Mouse (Mus musculus) left cerebral cortex, adult 18-20 months (tissue): ENCODE data around the gene Itpkc. TPM values are rescaled to one million over a fixed set of nuclear protein-coding genes. Genes with fewer than 3 reads are reported as not detected.

Experiments
- DNase-seq, 2 experiments: peaks; one replicate each; pipeline ENCODE4 v3.0.0; 2021 to 2022; ENCODE audit warnings: low spot score in 2 of 2, mixed read lengths in 1 of 2
- total RNA-seq, 2 experiments: library from RNA; stranded (reverse); gene quantifications; 2 replicates each; pipeline ENCODE4 v1.2.3; 2021

Itpkc gene
- total RNA-seq, 2 experiments from 2014 or later: 11.3 to 11.7 TPM

DNA sequence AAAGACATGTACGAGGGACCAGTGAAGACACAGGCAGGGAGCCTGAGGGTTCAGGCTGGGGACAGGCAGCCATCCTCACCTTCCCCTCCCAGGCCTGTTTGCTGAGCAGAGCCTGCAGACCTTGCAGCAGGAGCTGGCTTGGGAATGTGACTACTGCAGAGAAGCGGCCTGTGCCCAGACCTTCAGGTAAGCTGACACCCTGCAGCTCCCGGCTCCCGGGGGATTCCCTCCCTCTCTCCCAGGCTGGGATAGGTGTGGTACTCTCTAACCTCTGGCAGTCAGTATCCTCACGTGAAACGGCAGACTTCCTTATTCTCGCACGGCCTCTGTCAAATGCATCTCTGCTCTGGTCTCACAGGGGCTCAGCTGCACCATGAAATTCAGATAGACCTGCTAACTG lies 14.8 kb upstream of the Itpkc start:
- DNase-seq: no peak

DNA sequence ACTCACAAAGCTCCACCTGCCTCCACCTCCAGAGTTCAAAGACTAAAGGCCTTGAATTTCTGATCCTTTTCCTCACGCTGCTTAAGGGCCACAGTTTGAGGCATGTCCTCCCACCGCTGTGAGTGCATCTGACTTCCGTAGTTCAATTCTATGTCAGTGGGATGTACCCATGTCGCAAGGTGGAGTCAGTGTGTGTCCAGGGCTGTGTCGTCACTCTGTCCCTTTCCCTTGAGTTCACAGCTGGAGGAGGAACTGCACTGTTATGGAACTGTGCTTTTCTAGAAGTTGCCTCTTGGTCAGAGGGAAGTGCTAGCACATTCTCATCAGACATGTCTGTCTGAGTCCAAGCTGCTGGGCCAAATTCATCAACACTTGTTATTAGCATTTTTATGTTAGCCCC lies 10.1 kb upstream of the Itpkc start:
- DNase-seq: no peak

DNA sequence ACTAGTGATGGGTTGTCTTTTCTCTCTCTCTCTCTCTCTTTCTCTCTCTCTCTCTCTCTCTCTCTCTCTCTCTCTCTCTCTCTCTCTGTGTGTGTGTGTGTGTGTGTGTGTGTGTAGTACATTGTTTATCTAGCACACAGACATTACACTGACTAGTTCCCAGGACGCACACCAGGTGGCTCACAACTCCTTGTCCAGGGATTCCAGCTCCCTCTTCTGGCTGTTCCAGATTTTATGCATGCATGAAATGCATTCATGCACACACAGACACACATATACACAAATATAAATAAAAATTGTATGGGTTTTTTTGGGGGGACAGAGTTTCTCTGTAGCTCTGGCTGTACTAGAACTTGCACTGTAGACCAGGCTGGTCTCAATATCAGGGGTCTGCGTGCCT lies 9.1 kb upstream of the Itpkc start:
- no peak for DNase-seq

- DNase-seq: no peak
Observed at GRCm38 (mm10) chr7:27235726-27236125, 7.3 kb upstream of the Itpkc start.

- DNase-seq: no peak
Observed at GRCm38 (mm10) chr7:27233300-27233699, 4.8 kb upstream of the Itpkc start.

DNA sequence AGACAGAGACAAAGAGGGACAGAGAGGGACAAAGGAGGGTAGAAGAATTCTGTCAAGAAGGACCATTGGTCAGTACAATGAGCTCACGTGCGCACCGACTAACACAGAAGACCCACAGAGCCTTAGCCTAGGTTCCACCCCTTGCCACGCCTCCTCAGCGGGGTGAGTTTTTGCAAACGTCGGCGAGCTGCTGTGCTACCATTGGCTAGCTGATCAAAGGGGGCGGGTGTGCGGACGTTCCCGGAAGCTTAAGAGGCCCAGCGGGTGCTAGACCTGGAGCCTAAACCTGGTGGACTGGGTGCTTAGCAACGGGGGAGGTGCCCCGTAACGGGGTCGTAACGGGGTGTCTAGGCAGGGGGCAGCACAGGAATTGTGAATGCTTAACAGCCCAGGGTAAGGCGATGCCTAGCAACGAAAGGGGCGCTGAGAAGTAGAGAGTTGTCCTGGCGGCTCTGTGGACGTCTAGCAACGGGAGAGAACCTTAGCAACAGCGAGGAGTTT lies 4.4 kb upstream of the Itpkc start, which contains the start of gene Coq8b:
Coq8b (plus strand) TSS at position 243 of the 501 bp plus-strand sequence.
- DNase-seq: peak; percentile 86 to 91

DNA sequence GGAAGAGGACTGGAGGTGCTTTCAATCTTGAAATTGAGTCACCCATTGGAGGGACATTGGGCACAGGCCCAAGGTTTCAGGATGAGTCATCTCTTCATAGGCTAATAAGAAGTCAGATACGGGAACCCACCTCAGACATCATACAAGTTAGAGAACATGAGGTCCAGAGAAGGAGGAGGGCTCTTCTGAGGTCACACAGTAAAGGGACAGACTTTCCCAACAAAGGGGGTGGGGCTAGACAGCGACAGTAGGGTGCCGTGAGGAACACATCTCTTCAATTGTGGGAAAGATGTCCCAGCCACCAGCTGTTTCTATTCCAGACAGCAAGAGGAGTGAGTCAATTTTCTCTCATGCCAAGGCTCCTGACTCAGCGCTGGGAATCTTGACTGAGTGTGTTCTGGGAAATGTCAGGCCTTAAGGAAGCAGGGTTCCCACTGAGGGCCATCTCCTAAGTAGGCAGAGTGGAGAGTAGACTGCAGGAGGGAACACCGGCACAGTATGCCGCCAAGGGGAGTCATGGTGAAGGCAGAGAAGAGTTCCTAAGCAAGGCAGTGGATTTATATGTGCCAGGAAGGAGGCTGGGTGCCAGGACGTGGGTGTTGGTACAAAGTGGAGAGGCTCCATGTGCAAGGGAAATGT lies 3.4 kb upstream of the Itpkc start:
- peak; percentile 84 to 87 for DNase-seq

GRCm38 (mm10) chr7:27230781-27231180 lies 2.3 kb upstream of the Itpkc start:
- no peak for DNase-seq

- no peak for DNase-seq
Observed at GRCm38 (mm10) chr7:27228865-27229264, 404 bp upstream of the Itpkc start.

DNA sequence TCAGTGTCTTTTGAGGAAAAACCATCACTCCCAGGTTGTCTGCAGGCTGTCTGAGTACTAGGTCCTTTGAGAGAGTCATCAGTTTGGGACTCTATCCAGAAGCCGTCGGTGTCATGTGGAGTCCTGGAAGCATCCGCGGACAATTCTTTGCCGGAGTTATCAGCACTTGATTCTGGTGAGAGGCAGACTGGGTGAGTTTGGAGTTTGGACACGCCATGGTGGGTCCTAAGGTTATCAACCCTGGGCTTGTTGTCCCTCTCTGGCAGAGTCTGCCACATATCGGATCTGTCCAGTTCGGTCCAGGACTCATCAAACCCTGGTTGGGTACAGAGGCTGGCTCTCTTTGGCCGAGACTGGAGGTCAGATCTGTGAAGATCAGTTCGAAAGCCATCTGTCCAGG lies 785 bp downstream of the Itpkc start:
- DNase-seq: no peak

DNA sequence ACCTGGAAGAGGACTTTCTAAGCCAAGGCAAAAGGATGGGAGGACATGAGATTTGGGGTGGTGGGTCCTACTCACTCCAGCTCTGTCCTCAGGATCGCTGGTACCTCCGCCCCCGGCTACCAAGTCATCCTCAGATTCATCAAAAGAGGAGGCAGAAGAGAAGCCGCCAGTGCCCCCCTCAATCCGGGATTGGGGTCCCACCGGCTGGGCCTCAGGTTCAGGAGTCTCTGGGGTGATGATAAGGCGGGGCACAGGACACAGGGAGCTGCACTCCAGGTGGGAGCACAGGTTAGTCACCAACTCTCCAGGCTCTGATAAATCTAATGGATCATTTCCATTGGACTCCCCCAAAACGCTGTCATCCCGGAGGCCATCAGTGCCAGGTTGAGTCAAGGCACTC lies 1.2 kb downstream of the Itpkc start:
- no peak for DNase-seq

DNA sequence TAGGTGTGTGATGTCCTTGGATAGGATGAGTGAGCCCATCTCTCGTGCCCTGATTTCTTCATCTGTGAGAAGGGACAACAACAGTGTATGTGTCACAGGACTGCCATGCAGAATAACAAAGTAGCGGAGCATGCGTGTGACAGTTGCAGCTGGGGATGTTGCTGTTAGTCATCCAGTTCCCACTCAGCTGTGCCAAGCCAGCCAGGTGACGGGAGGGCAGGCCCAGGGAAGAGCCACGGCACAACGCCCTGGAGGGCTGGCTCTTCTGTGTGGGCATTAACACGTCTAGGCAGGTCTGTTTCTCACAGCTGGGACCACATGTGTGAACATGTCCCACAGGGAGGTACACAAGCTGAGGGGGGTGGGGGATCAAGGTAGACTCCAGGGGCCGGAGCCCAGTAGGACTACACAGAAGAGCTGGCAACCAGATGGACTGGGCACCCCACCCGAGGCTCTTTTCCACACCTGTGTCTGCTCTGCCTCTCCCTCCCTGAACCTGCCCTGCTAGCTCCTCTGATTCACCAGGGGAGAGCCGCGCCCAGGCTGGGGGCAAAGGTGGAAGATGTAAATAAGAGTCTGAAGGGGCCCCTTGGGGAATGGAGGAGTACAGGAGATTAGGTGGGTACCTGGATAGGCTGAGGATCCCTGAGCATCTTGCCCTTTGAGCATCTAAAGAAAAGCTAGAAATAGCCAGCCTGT lies 3.4 kb downstream of the Itpkc start:
- DNase-seq: peak; percentile 54

GRCm38 (mm10) chr7:27222538-27222937 lies 5.9 kb downstream of the Itpkc start:
- DNase-seq: no peak

DNA sequence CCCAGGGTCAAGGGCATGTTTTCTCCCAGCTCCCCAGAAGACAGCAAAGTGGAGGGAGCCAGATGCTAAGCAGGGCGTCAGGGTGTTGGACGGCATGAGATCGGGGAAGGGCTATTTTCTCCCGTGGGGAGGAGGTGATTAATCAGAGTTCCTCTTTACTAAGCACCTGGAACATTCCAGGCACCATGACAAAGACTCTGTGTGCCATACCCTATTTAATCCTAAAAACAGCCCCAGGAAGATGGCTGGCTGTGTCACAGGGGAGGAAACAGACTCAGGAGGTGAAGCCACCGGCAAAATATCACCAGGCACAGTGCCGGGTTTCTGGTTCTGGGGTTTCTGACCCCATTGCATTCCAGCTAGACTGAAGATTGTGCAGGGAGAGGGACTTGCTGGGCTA lies 6.5 kb downstream of the Itpkc start:
- no peak for DNase-seq

DNA sequence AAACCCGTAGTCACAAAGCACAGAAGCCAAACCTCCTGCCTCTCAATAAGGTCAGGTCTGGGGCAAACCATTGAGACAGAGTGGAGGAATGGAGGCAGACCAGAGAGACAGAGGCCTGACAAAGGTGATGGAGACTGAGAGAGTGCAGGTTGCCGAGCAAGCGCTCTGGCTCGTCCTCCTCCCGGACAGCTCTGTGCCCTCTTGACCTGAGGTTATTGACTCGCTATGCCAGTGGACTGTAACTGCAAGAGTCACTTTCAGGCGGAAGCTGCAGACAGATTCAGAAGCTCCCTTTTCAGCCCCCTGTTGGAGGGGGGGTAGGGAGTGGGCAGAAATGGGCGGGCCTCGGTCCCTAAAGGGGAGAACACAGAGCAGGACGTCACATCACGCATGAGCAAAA lies 8.5 kb downstream of the Itpkc start:
- DNase-seq: no peak

GRCm38 (mm10) chr7:27218586-27218985 lies 9.9 kb downstream of the Itpkc start:
- DNase-seq: no peak

DNA sequence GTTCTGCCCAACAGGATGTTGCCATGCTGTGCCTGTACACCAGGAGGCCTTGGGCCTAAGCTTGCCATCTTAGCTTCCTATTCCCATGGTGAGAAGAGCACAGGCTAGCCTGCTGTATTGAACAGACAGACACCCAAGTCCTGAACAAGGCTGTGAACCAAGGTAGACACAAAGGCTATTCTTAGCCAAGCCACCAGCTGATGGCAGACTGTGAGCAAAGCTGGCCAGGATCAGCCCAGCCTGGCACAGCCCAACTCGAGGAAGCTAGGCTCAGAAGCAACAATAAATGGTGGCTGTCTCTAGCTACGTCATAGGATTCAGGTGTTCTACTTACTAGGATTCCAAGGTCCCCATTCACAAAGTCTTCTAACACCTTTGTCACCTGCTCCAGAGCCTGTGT lies 15.8 kb downstream of the Itpkc start:
- no peak for DNase-seq

DNA sequence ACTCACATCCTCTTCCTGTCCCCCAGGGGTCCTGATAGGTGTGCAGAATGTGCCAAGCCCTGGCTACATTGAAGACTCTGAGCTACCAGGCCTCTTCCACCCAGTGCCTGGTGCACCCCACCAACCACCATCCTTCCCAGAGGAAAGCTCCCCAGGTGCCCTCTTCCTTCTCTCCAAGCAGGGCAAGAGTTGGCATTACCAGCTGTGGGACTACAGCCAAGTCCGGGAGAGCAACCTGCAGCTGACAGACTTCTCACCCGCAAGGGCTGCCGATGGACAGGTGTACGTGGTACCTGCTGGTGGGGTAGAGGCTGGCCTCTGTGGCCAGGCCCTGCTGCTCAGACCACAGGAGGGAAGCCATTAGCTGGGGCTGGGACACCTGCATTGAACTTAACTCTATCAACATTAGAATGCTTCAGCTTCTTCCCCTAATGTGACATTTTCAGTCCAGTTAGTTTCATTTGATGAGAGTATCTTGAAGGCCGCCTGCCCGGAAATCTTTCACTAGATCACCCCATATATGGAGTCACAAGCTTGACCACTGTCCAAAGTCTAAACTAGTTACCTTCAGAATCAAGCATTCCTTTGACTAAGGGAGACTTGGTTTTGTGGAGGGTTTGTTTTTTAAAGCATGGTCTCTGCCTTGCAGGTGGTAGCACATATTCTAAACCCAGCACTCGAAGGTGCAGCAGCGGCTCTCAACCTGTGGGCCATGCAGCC lies 24.6 kb downstream of the Itpkc start:
- no peak for DNase-seq

DNA sequence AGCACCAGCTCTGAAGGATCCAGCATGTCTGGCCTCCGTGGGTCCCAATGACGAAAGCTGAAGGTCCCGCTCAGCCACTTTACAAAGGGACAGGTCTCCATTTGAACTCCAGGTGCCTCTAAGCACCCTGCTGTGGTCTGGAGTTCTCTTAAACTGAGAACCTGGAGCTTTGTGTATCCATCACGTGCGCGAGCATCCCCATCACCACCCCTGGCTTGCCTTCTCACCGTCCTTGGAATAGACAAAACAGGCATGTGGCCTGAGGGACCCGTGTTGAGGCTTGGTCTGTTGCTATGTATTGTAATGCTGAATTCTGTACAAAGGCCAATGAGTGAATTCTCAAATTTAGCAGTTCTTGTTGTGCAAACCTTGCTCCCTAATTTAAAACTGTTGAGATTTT lies 29.7 kb downstream of the Itpkc start:
- no peak for DNase-seq

- no peak for DNase-seq
Observed at GRCm38 (mm10) chr7:27198355-27198754, 30.1 kb downstream of the Itpkc start.

GRCm38 (mm10) chr7:27197634-27198033 lies 30.8 kb downstream of the Itpkc start:
- no peak for DNase-seq

DNA sequence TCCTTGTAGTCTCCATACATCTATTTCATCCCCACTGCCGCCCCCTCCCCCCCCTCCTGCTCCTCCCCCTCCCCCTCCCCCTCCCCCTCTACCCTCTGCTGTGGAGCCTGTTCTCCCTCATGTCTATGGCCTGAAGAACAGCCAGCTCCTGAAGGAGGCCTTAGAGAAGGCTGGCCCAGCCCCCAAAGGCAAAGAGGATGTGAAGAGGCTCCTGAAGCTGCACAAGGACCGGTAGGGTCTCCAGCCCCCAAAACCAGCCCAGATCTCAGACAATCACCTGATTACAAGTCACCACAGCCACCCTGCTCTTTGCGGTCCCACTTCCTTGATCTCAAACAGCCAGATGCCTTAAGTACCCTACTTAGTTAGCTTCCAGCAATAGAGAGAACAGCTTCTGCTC lies 31.3 kb downstream of the Itpkc start:
- DNase-seq: no peak
